Mouse (Mus musculus) skeletal muscle tissue, postnatal 0 days (tissue): ENCODE measurements around the gene Tmc3. TPM values are rescaled to one million over a fixed set of nuclear protein-coding genes. Genes with fewer than 3 reads are reported as not detected.

ENCODE experiments used
- polyA plus RNA-seq: library from polyadenylated mRNA; unstranded; fragments of >200 nt; fragmentation: Nextera tagmentation; extraction: Ambion mirVana; gene quantifications from 2 replicates; pipeline ENCODE4 v1.2.1, GENCODE M21; 2015

Gene Tmc3
- 0.56 and 1.0 TPM in 2 replicates for polyA plus RNA-seq

DNA sequence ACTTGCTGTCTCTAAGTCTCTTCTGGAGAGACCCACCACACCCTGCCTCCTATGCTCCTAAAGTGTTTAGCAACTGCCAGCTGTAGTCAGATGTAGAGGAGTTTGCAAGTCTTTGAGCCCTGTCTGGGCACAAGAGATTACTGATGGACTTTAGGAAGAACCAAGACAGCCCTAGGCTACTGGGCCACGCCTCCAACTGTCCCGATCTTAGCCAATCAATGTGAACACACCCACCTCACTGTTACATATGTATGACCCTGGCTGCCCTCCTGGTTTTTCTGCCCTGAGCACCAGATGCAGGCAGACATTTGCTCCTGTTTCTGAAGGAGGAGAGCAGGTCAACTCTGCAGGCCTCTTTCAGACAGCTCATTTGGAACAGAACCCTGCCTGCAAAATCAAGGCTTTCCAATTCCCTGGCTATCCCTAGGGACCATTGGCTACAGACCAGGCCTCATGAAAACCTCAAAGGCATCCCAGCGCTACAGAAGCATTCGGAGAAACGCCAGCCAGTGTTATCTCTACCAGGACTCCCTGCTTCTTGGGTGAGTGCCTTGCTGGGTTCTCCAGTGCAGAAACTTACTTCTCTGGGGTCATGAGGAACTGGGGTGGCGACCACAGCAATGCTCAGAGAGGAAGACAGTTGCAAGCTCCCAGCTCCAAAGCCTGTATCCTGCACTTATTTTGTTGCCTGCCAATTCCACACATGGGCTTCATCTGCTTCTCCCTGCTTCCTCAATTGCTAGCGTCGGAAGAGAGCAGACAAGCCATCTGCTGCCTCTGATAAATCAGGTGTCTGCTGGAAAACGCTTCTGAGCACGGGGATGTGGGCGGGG, at the start of gene Tmc3:
Gene Tmc3, plus strand, starts transcription at position 289 of the 833 bp plus-strand sequence.

DNA sequence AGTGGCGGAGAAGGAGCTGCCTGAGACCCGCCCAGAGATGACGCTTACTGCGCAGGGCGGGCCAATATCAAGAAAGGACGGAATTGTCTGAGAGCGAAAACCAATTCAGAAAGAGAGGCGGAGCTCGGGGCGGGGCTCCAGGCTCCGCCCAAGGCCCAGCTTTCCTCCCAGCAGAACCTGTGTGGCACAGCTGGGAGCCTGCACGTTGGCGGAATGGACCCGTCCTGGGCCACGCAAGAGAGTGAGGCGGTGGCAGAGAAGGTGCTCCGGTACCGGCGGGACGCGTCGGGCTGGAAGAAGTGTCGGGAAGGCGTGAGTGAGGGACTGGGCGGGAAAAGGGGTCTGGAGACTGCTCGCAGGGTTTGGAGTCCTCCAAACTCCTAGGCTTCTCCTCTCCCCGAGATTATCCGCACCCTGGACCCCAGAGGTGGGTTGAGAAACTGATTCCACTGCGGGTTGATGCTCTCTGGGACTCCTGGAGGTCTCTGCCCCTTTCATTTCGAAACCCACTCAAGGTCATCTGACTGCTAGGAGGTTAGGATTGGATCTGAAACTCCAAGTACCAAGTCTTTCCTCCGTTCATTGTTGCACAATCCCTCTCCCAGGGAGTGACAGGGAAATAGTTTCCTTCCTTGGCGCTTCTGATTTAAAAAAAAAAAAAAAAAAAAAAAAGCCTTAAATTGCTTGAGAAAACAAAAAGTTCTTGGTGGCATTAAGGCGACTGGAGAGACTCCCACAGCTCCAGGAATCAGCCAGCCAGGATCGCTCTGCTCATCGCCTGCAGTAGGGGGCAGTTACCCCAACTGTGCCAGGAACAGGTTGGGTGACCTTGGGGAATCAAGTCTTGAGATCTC, 47.3 kb downstream of the Tmc3 start, which contains the start of gene Stard5:
Gene Stard5, plus strand, starts transcription at position 132 of the 854 bp plus-strand sequence.

Other genes starting within 250 kb of the Tmc3 start
- gene Stard5, start 47.0 kb downstream of the Tmc3 start, polyA plus RNA-seq = 6.6 and 9.6 TPM in 2 replicates
- 4.6 and 5.0 TPM in 2 replicates for gene Il16, start 160.8 kb downstream of the Tmc3 start, polyA plus RNA-seq
- 0.10 TPM in 1 of 2 replicates, not detected in the other for gene Cfap161, start 210.0 kb downstream of the Tmc3 start, polyA plus RNA-seq